Mouse (Mus musculus) hindbrain, embryonic 13.5 days (tissue): ENCODE results near the gene Ttc28. TPM values are rescaled to one million over a fixed set of nuclear protein-coding genes. Genes with fewer than 3 reads are reported as not detected.

Experiments used
- ATAC-seq: fragments of 200-750 bp; cut with Nextera tagmentation; 2 replicates; pipeline ENCODE4 v1.8.0; 2017; ENCODE audit warnings: moderate TSS enrichment; ENCODE audit not compliant: low FRiP score
- H3K27ac ChIP-seq: fragments of 300-500 bp; sonication (generic); 2 replicates; pipeline ENCODE4 v1.5.1; 2015; ENCODE audit warnings: inconsistent platforms, mild to moderate bottlenecking, moderate library complexity
- H3K27me3 ChIP-seq: fragments of 300-500 bp; sonication (generic); 2 replicates; pipeline ENCODE4 v1.6.1; 2015; ENCODE audit warnings: mild to moderate bottlenecking, inconsistent platforms
- H3K36me3 ChIP-seq: fragments of 300-500 bp; sonication (generic); 2 replicates; pipeline ENCODE4 v1.6.1; 2015; ENCODE audit warnings: mild to moderate bottlenecking, inconsistent platforms
- H3K4me1 ChIP-seq: fragments of 300-500 bp; sonication (generic); replicated peaks from 2 replicates; pipeline ENCODE4 v1.6.1; 2015; ENCODE audit warnings: inconsistent platforms
- H3K4me2 ChIP-seq: fragments of 300-500 bp; sonication (generic); 2 replicates; pipeline ENCODE4 v1.6.1; 2015; ENCODE audit warnings: inconsistent platforms, mild to moderate bottlenecking, moderate library complexity
- H3K4me3 ChIP-seq: fragments of 300-500 bp; sonication (generic); 2 replicates; pipeline ENCODE4 v1.5.1; 2015; ENCODE audit warnings: mild to moderate bottlenecking, inconsistent platforms
- H3K9ac ChIP-seq: fragments of 300-500 bp; sonication (generic); 2 replicates; pipeline ENCODE4 v1.6.1; 2015; ENCODE audit warnings: mild to moderate bottlenecking, inconsistent platforms
- H3K9me3 ChIP-seq: fragments of 300-500 bp; sonication (generic); 2 replicates; pipeline ENCODE4 v1.6.1; 2016; ENCODE audit warnings: inconsistent platforms
- WGBS: fragments of 180-500 bp; shearing (Covaris S2); methylation state at CpG from one replicate; pipeline ENCODE4 v1.1.7; 2015; 5-methylcytosine and 5-hydroxymethylcytosine counted together
- polyA plus RNA-seq: library from polyadenylated mRNA; unstranded; fragments of >200 nt; fragmentation: Nextera tagmentation; extraction: Ambion mirVana; gene quantifications from 2 replicates; pipeline ENCODE4 v1.2.1, GENCODE M21; 2015

Ttc28 gene
- polyA plus RNA-seq, 1 experiment from 2014 or later: 20.2 TPM

GRCm38 (mm10) chr5:111151882-111152759 lies 272.5 kb downstream of the Ttc28 start:
- H3K36me3 ChIP-seq: no peaks in the 10 kb centered on the region
- no peak overlapping the region for H3K4me3 ChIP-seq
- no peak for ATAC-seq
- no peaks in the 10 kb centered on the region for H3K27me3 ChIP-seq
- H3K4me1 ChIP-seq: peaks cover 55% of the 10 kb centered on the region
- peak overlapping the region; percentile 62 for H3K27ac ChIP-seq
- no peak overlapping the region for H3K9ac ChIP-seq
- H3K9me3 ChIP-seq: no peaks in the 10 kb centered on the region
- 46% methylated on average over 19 of the region's 19 CpGs for WGBS
- H3K4me2 ChIP-seq: no peak overlapping the region

DNA sequence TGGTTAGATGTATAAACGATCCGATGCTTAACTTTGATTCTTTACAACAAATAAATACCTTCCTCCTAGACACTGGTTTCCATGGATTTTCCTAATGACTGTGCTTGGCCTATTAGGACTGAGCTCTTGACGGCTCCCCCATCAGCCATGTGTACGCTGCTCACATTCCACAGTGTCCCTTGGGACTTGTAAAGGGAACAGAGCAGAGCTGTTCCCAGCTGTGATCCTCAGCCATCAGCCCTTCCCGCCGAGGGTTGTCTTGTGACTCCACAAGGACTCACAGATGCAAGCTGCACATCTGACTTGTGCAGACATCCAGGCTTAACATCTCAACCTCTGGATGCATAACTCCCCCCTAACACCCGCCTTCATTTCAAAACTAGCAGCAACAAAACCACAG lies 275.0 kb downstream of the Ttc28 start:
- no peaks in the 10 kb centered on the region for H3K9me3 ChIP-seq

DNA sequence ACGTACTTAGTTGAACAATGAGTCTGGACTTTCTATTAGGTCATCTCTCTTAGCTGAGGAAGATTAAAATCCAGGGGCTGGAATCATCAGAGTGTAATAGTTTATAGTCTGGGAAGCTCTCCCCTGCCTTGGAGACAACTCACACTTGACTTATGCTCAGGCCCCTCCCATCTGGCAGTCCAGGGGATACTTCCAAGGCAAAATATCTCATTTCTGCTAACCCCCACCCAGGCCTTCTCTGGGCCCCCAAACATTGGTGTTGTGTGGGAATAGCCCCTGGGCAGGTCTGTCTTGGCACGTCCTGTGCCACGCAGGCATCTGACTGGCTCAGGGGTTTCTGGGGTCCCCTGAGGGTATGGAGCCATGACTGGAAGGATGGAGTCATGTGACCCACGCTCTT lies 275.7 kb downstream of the Ttc28 start:
- no peak overlapping the region for H3K27ac ChIP-seq
- H3K4me1 ChIP-seq: peaks cover 84% of the 10 kb centered on the region
- H3K4me2 ChIP-seq: no peak overlapping the region
- WGBS: 81% methylated on average over 4 of the region's 4 CpGs
- H3K9ac ChIP-seq: no peak overlapping the region
- no peak for ATAC-seq
- no peaks in the 10 kb centered on the region for H3K36me3 ChIP-seq
- no peak overlapping the region for H3K4me3 ChIP-seq
- no peaks in the 10 kb centered on the region for H3K9me3 ChIP-seq
- H3K27me3 ChIP-seq: no peaks in the 10 kb centered on the region

More for the DNA sequence above, 275.0 kb downstream of the Ttc28 start:
- H3K4me2 ChIP-seq: no peak overlapping the region
- WGBS: 14% methylated on average over 7 of the region's 7 CpGs
- peaks cover 77% of the 10 kb centered on the region for H3K4me1 ChIP-seq
- ATAC-seq: peak; percentile 66
- no peaks in the 10 kb centered on the region for H3K27me3 ChIP-seq
- peak overlapping the region; percentile 85 for H3K27ac ChIP-seq
- no peaks in the 10 kb centered on the region for H3K36me3 ChIP-seq
- H3K9ac ChIP-seq: peak overlapping the region; percentile 46; the same call in 1 of the 2 replicates
- no peak overlapping the region for H3K4me3 ChIP-seq

GRCm38 (mm10) chr5:111155928-111156327 lies 276.3 kb downstream of the Ttc28 start:
- WGBS: 93% methylated on average over 12 of the region's 12 CpGs
- Histone ChIP-seq H3K36me3 (no peaks in the 10 kb centered on the region), H3K27me3 (no peaks in the 10 kb centered on the region), H3K9me3 (no peaks in the 10 kb centered on the region), H3K4me1 (peaks cover 91% of the 10 kb centered on the region), H3K27ac (no peak overlapping the region), H3K4me2 (no peak overlapping the region), H3K4me3 (no peak overlapping the region), H3K9ac (no peak overlapping the region)
- ATAC-seq: no peak

- no peak overlapping the region for H3K9ac ChIP-seq
- H3K4me3 ChIP-seq: no peak overlapping the region
- no peaks in the 10 kb centered on the region for H3K36me3 ChIP-seq
- 86% methylated on average over 9 of the region's 9 CpGs for WGBS
- H3K4me1 ChIP-seq: peaks cover 90% of the 10 kb centered on the region
- H3K27ac ChIP-seq: no peak overlapping the region
- no peaks in the 10 kb centered on the region for H3K9me3 ChIP-seq
- no peak for ATAC-seq
- H3K27me3 ChIP-seq: no peaks in the 10 kb centered on the region
- no peak overlapping the region for H3K4me2 ChIP-seq
These were observed 278.7 kb downstream of the Ttc28 start for GRCm38 (mm10) chr5:111158266-111158665.

DNA sequence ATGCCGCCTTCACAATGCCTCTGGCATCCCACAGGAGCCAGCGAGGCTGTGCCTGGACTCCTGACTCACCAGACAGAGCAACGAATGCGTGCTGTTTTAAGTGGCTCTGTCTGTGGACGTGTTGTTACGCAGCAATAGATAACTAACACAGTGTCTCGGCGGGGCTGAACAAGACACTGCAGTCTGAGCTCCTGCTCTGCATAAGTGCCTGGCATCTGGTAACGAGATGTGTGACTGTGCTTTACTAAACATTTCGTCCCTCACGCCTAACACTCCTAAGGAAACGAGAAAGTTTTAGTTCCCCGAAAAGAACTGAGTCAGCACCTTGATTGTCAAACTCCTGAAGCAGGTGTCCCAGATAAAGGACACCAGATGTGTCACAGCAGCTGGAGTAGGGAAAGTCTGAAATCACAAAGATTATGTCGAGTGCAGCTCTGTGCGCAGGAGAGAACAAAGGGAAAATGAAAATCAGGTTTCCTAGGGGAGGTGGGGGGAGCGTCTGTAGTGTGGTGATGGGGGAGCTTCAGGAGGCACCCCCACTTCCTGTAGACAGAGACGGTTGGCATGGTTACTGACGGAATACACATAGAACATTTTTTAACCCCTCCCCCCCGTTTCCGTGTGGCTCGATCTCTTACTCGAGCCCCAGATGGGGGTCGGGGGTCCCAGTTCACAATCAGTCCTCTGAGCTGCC lies 280.2 kb downstream of the Ttc28 start:
- Histone ChIP-seq H3K9ac (peak overlapping the region; percentile 49), H3K27ac (peak overlapping the region; percentile 75), H3K4me1 (peaks cover 90% of the 10 kb centered on the region), H3K36me3 (no peaks in the 10 kb centered on the region), H3K9me3 (no peaks in the 10 kb centered on the region), H3K4me2 (peak overlapping the region; percentile 21; the same call in 1 of the 2 replicates), H3K27me3 (no peaks in the 10 kb centered on the region), H3K4me3 (no peak overlapping the region)
- WGBS: 40% methylated on average over 23 of the region's 23 CpGs
- no peak for ATAC-seq

DNA sequence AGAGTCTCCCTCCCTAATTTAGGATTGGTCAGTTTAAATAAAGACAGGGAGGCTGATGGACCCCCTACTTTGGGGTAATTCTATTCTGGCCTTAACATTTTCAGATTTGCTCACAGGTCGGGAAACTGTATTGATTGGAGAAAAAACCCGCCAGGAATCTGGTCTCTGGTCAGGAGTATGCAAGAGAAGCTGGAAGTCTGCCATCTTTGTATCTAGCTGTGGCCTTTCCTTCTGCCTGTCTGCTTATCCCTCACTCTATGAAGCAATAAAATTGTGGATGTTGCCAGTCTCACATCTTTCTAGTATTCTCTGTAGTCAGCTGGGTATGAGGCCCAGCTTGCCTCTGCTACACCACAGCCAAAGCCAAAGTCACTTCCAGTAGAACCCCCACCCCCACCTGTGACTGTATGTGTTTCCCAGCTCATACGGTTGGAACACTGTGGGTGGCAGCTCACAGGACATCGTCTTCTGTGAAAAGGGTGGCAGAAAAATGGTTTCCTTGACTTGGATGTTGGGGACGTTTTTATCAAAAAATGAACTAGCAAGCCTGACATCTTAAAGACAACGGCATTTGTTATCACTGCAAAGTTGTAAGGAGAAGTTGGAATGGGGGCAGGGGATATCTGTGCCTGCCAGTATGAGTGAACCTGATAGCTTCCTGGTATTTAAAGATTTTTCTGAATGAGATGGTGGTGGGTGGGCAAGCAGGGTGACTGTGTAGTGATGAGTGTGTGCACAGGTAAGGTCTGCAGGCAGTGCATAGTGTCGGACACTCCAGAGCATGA lies 281.7 kb downstream of the Ttc28 start:
- Histone ChIP-seq H3K9me3 (no peaks in the 10 kb centered on the region), H3K27me3 (no peaks in the 10 kb centered on the region), H3K9ac (no peak overlapping the region), H3K4me1 (peaks cover 84% of the 10 kb centered on the region), H3K4me2 (no peak overlapping the region), H3K27ac (0 out of 2 replicates have a peak overlapping the region, but pooled peaks have one; percentile 18), H3K4me3 (no peak overlapping the region), H3K36me3 (no peaks in the 10 kb centered on the region)
- ATAC-seq: no peak
- 74% methylated on average over 7 of the region's 7 CpGs for WGBS

GRCm38 (mm10) chr5:111162857-111163256 lies 283.3 kb downstream of the Ttc28 start:
- no peak overlapping the region for H3K4me2 ChIP-seq
- WGBS: 52% methylated on average over 6 of the region's 6 CpGs
- peaks cover 77% of the 10 kb centered on the region for H3K4me1 ChIP-seq
- ATAC-seq: no peak; the same call in 1 of the 2 replicates
- peak overlapping the region; percentile 84 for H3K27ac ChIP-seq
- H3K27me3 ChIP-seq: no peaks in the 10 kb centered on the region
- H3K9me3 ChIP-seq: no peaks in the 10 kb centered on the region
- no peak overlapping the region for H3K4me3 ChIP-seq
- no peaks in the 10 kb centered on the region for H3K36me3 ChIP-seq
- H3K9ac ChIP-seq: peak overlapping the region; percentile 9; the same call in 1 of the 2 replicates

GRCm38 (mm10) chr5:111163377-111163776 lies 283.8 kb downstream of the Ttc28 start:
- Histone ChIP-seq H3K36me3 (no peaks in the 10 kb centered on the region), H3K27me3 (no peaks in the 10 kb centered on the region), H3K4me3 (no peak overlapping the region), H3K27ac (peak overlapping the region; percentile 84), H3K4me1 (peaks cover 72% of the 10 kb centered on the region), H3K4me2 (peak overlapping the region; percentile 21; the same call in 1 of the 2 replicates), H3K9me3 (no peaks in the 10 kb centered on the region), H3K9ac (peak overlapping the region; percentile 39; the same call in 1 of the 2 replicates)
- no peak; the same call in 1 of the 2 replicates for ATAC-seq
- 17% methylated on average over 11 of the region's 11 CpGs for WGBS

DNA sequence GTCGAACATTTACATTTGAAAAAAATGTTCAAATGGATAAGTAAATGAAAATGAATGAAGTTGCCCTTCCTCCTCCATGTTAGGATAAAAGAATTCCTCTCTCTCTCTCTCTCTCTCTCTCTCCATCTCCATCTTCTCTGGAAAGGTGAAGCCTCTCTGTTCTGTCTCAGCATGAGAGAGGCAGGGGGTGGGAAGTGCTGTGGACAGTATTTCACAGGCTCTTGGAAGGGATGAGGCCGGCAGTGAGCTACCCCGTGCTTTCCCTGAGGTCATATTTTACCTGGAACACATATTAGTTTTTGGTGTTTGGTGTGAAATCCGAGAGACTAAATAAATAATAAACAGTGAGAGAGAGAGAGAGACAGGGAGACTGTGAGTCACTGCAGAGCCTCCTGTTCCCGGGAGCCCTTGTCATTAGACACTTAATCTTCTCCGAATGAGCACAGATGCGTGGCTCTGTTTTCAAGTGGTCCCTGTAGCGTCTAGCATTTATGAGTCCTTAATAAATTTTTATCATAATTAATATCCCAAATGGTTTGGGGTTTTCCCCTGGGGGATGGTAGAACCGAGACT lies 284.8 kb downstream of the Ttc28 start:
- no peaks in the 10 kb centered on the region for H3K9me3 ChIP-seq
- H3K4me2 ChIP-seq: peak overlapping the region; percentile 21; the same call in 1 of the 2 replicates
- no peaks in the 10 kb centered on the region for H3K27me3 ChIP-seq
- H3K4me3 ChIP-seq: no peak overlapping the region
- no peaks in the 10 kb centered on the region for H3K36me3 ChIP-seq
- H3K4me1 ChIP-seq: peaks cover 66% of the 10 kb centered on the region
- 17% methylated on average over 9 of the region's 9 CpGs for WGBS
- ATAC-seq: no peak
- peak overlapping the region; percentile 84 for H3K27ac ChIP-seq
- H3K9ac ChIP-seq: peak overlapping the region; percentile 51

GRCm38 (mm10) chr5:111170383-111170782 lies 290.8 kb downstream of the Ttc28 start:
- Histone ChIP-seq H3K9ac (no peak overlapping the region), H3K9me3 (no peaks in the 10 kb centered on the region), H3K4me1 (peaks cover 34% of the 10 kb centered on the region), H3K4me3 (no peak overlapping the region), H3K36me3 (no peaks in the 10 kb centered on the region), H3K4me2 (no peak overlapping the region), H3K27me3 (no peaks in the 10 kb centered on the region), H3K27ac (peak overlapping the region; percentile 49)
- no peak for ATAC-seq
- WGBS: 12% methylated on average over 9 of the region's 9 CpGs
